Mouse (Mus musculus): Measurements from ENCODE around the gene Tor3a. TPM values are rescaled to one million over a fixed set of nuclear protein-coding genes. Genes with fewer than 3 reads are reported as not detected.
A peak's percentile ranks its signal among the peaks of the same experiment; 100 is the strongest.

Gene Tor3a
- polyA plus RNA-seq, 1 experiment from 2014 or later, result 10.0 TPM

- no peak overlapping the region for H3K27ac ChIP-seq (replicated peaks; ENCODE audit: low read depth, low read length)
- H3K27me3 ChIP-seq (replicated peaks; ENCODE audit: control insufficient read depth, insufficient read depth, low read length), result no peaks in the 10 kb centered on the region
- H3K4me3 ChIP-seq (ENCODE audit: low read depth, low read length), result no peak overlapping the region
- H3K4me1 ChIP-seq (ENCODE audit: control insufficient read depth, insufficient read depth, low read length), result peaks cover 13% of the 10 kb centered on the region; the same call in 1 of the 2 replicates
- DNase-seq (ENCODE audit: low spot score), result no peak
- H3K9me3 ChIP-seq (ENCODE audit: control insufficient read depth, low read length), result no peaks in the 10 kb centered on the region
- ATAC-seq (ENCODE audit: low read depth), result no peak
- peaks cover 48% of the 10 kb centered on the region for H3K36me3 ChIP-seq (ENCODE audit: control insufficient read depth, insufficient read depth, low read length)
- 74% methylated on average over 4 of the region's 4 CpGs for WGBS
- H3K9ac ChIP-seq (ENCODE audit: low read depth, low read length), result no peak overlapping the region
- H3K4me2 ChIP-seq (ENCODE audit: low read depth, low read length), result no peak overlapping the region
These were observed 33.6 kb downstream of the Tor3a start for GRCm38 (mm10) chr1:156640577-156640976.

- Histone ChIP-seq H3K27me3 (replicated peaks; ENCODE audit: control insufficient read depth, insufficient read depth, low read length) (no peaks in the 10 kb centered on the region), H3K9me3 (ENCODE audit: control insufficient read depth, low read length) (no peaks in the 10 kb centered on the region), H3K4me2 (ENCODE audit: low read depth, low read length) (no peak overlapping the region), H3K4me1 (ENCODE audit: control insufficient read depth, insufficient read depth, low read length) (peaks cover 10% of the 10 kb centered on the region; the same call in 1 of the 2 replicates), H3K27ac (replicated peaks; ENCODE audit: low read depth, low read length) (no peak overlapping the region), H3K36me3 (ENCODE audit: control insufficient read depth, insufficient read depth, low read length) (peaks cover 60% of the 10 kb centered on the region), H3K9ac (ENCODE audit: low read depth, low read length) (no peak overlapping the region), H3K4me3 (ENCODE audit: low read depth, low read length) (no peak overlapping the region)
- 68% methylated on average over 5 of the region's 5 CpGs for WGBS
- DNase-seq (ENCODE audit: low spot score) (no peak), ATAC-seq (ENCODE audit: low read depth) (no peak)
These were observed 34.7 kb downstream of the Tor3a start for GRCm38 (mm10) chr1:156639455-156639854.

GRCm38 (mm10) chr1:156635148-156635547 is 39.0 kb downstream of the Tor3a start:
- DNase-seq (ENCODE audit: low spot score) (no peak), ATAC-seq (ENCODE audit: low read depth) (no peak)
- Histone ChIP-seq H3K9ac (ENCODE audit: low read depth, low read length) (no peak overlapping the region), H3K27me3 (replicated peaks; ENCODE audit: control insufficient read depth, insufficient read depth, low read length) (no peaks in the 10 kb centered on the region), H3K9me3 (ENCODE audit: control insufficient read depth, low read length) (no peaks in the 10 kb centered on the region), H3K36me3 (ENCODE audit: control insufficient read depth, insufficient read depth, low read length) (peaks cover 70% of the 10 kb centered on the region), H3K4me2 (ENCODE audit: low read depth, low read length) (no peak overlapping the region), H3K4me1 (ENCODE audit: control insufficient read depth, insufficient read depth, low read length) (no peaks in the 10 kb centered on the region), H3K27ac (replicated peaks; ENCODE audit: low read depth, low read length) (no peak overlapping the region), H3K4me3 (ENCODE audit: low read depth, low read length) (no peak overlapping the region)
- 80% methylated on average over 2 of the region's 2 CpGs for WGBS

DNA sequence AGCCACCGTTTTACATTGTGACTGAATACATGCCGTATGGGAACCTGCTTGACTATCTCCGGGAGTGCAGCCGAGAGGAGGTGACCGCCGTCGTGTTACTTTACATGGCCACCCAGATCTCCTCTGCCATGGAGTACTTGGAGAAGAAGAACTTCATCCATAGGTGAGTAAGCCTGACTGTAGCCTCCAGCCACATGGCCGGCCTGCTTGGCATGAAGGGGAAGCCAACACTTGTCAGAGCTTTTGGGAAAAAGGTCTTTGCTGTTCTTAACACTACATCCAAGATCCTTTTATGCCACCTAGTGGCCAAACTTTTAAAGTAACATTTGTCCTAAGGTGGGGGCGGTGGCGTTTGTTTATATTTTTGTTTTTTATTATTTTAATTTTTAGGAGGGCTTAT is 41.1 kb downstream of the Tor3a start:
- ATAC-seq (ENCODE audit: low read depth), result peak; percentile 44; the same call in 1 of the 2 replicates
- 79% methylated on average over 10 of the region's 10 CpGs for WGBS
- no peaks in the 10 kb centered on the region for H3K27me3 ChIP-seq (replicated peaks; ENCODE audit: control insufficient read depth, insufficient read depth, low read length)

DNA sequence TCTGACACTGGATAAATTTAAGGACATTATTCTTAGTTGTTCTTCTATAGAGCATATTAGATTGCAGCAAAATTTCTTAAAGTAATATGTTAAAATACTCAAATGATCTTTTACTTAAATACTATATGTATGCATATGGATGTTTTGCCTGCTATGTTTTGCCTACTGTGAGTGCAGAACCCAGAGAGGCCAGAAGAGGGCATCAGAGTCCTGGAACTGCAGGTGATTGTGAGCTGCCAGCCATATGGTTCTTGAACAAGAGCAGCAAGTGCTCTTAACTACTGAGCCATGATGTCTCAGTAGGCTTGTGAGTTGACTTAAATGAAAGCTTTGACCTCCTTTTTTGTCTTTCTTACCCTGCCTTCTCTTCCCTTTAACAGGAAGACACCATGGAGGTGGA is 43.2 kb downstream of the Tor3a start:
- H3K27me3 ChIP-seq (replicated peaks; ENCODE audit: control insufficient read depth, insufficient read depth, low read length), result no peaks in the 10 kb centered on the region
- H3K36me3 ChIP-seq (ENCODE audit: control insufficient read depth, insufficient read depth, low read length), result peaks cover 79% of the 10 kb centered on the region
- H3K9me3 ChIP-seq (ENCODE audit: control insufficient read depth, low read length), result no peaks in the 10 kb centered on the region
- no peak overlapping the region for H3K9ac ChIP-seq (ENCODE audit: low read depth, low read length)
- no peak overlapping the region for H3K4me3 ChIP-seq (ENCODE audit: low read depth, low read length)
- no peak overlapping the region for H3K4me2 ChIP-seq (ENCODE audit: low read depth, low read length)
- DNase-seq (ENCODE audit: low spot score) (no peak), ATAC-seq (ENCODE audit: low read depth) (no peak)
- H3K4me1 ChIP-seq (ENCODE audit: control insufficient read depth, insufficient read depth, low read length), result no peaks in the 10 kb centered on the region
- H3K27ac ChIP-seq (replicated peaks; ENCODE audit: low read depth, low read length), result no peak overlapping the region

More for the DNA sequence above, 41.1 kb downstream of the Tor3a start:
- no peaks in the 10 kb centered on the region for H3K9me3 ChIP-seq (ENCODE audit: control insufficient read depth, low read length)
- H3K4me3 ChIP-seq (ENCODE audit: low read depth, low read length), result no peak overlapping the region
- peak; percentile 83 for DNase-seq (ENCODE audit: low spot score)
- no peak overlapping the region for H3K9ac ChIP-seq (ENCODE audit: low read depth, low read length)
- H3K27ac ChIP-seq (replicated peaks; ENCODE audit: low read depth, low read length), result no peak overlapping the region
- peaks cover 76% of the 10 kb centered on the region for H3K36me3 ChIP-seq (ENCODE audit: control insufficient read depth, insufficient read depth, low read length)
- no peak overlapping the region for H3K4me2 ChIP-seq (ENCODE audit: low read depth, low read length)
- H3K4me1 ChIP-seq (ENCODE audit: control insufficient read depth, insufficient read depth, low read length), result no peaks in the 10 kb centered on the region

DNA sequence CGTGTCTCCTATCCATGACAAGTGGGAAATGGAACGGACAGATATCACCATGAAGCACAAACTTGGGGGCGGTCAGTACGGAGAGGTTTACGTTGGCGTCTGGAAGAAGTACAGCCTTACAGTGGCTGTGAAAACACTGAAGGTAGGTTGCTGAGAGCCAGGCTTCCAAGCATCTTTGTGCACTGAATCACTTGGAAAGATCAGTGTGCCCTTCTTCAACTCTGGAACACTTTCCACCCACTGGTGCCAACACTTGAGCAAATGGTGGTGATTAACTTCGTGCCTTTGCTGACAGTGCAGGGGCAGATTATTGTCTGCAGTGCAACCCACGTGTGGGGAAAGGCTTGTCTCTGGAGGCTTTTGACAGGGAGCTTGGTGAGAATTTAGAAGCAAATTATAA is 44.2 kb downstream of the Tor3a start:
- Histone ChIP-seq H3K27me3 (replicated peaks; ENCODE audit: control insufficient read depth, insufficient read depth, low read length) (no peaks in the 10 kb centered on the region), H3K36me3 (ENCODE audit: control insufficient read depth, insufficient read depth, low read length) (peaks cover 78% of the 10 kb centered on the region), H3K4me3 (ENCODE audit: low read depth, low read length) (no peak overlapping the region), H3K27ac (replicated peaks; ENCODE audit: low read depth, low read length) (no peak overlapping the region), H3K4me1 (ENCODE audit: control insufficient read depth, insufficient read depth, low read length) (no peaks in the 10 kb centered on the region), H3K9me3 (ENCODE audit: control insufficient read depth, low read length) (no peaks in the 10 kb centered on the region), H3K4me2 (ENCODE audit: low read depth, low read length) (no peak overlapping the region), H3K9ac (ENCODE audit: low read depth, low read length) (no peak overlapping the region)
- ATAC-seq (ENCODE audit: low read depth), result no peak
- DNase-seq (ENCODE audit: low spot score), result no peak
- WGBS, result 94% methylated on average over 8 of the region's 8 CpGs

DNA sequence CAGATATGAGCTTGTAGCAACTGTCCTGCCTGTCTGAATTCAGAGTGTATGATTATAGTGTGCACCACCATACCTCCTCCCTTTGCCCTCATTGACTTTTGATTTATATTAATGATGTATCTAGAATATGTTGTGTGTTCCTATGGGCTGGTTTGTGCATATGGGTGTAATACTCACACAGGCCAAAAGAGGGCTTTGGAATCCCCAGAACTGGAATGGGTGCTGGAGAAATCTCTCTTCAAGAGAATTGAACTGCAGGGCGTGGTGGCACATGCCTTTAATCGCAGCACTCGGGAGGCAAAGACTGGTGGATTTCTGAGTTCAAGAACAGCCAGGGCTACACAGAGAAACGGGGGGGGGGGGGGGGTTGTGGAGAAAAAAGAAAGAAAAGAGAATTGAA is 47.4 kb downstream of the Tor3a start:
- Histone ChIP-seq H3K9ac (ENCODE audit: low read depth, low read length) (no peak overlapping the region), H3K4me2 (ENCODE audit: low read depth, low read length) (no peak overlapping the region), H3K4me1 (ENCODE audit: control insufficient read depth, insufficient read depth, low read length) (no peaks in the 10 kb centered on the region), H3K27me3 (replicated peaks; ENCODE audit: control insufficient read depth, insufficient read depth, low read length) (no peaks in the 10 kb centered on the region), H3K9me3 (ENCODE audit: control insufficient read depth, low read length) (no peaks in the 10 kb centered on the region), H3K36me3 (ENCODE audit: control insufficient read depth, insufficient read depth, low read length) (peaks cover 65% of the 10 kb centered on the region), H3K4me3 (ENCODE audit: low read depth, low read length) (no peak overlapping the region), H3K27ac (replicated peaks; ENCODE audit: low read depth, low read length) (no peak overlapping the region)
- DNase-seq (ENCODE audit: low spot score) (no peak), ATAC-seq (ENCODE audit: low read depth) (no peak)
- WGBS, result 89% methylated on average over 4 of the region's 4 CpGs

GRCm38 (mm10) chr1:156624231-156624630 is 49.9 kb downstream of the Tor3a start:
- WGBS, result 63% methylated on average over 1 of the region's 1 CpGs
- Histone ChIP-seq H3K4me3 (ENCODE audit: low read depth, low read length) (no peak overlapping the region), H3K9ac (ENCODE audit: low read depth, low read length) (no peak overlapping the region), H3K36me3 (ENCODE audit: control insufficient read depth, insufficient read depth, low read length) (peaks cover 42% of the 10 kb centered on the region), H3K4me1 (ENCODE audit: control insufficient read depth, insufficient read depth, low read length) (no peaks in the 10 kb centered on the region), H3K27me3 (replicated peaks; ENCODE audit: control insufficient read depth, insufficient read depth, low read length) (no peaks in the 10 kb centered on the region), H3K4me2 (ENCODE audit: low read depth, low read length) (no peak overlapping the region), H3K9me3 (ENCODE audit: control insufficient read depth, low read length) (no peaks in the 10 kb centered on the region), H3K27ac (replicated peaks; ENCODE audit: low read depth, low read length) (no peak overlapping the region)
- ATAC-seq (ENCODE audit: low read depth) (no peak), DNase-seq (ENCODE audit: low spot score) (no peak)

DNA sequence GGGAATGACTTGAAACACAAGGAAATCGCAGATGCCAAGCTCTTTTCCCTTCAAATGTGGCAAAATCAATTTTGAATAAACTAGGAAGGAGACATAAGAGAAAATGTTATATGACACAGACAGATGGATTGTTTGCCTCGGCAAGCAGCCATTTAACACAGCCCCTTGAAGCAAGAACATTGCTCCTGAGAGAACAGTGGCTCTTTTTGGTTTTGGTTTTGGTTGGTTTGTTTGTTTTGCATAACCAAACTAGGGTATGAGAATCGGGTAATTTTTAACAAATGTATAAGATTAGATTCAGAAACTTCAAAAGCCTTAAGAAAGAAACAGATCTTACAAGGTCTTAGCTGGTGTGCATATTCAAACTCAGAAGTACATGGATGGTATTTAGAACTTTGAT is 53.2 kb downstream of the Tor3a start:
- no peaks in the 10 kb centered on the region for H3K9me3 ChIP-seq (ENCODE audit: control insufficient read depth, low read length)
- no peak overlapping the region for H3K4me3 ChIP-seq (ENCODE audit: low read depth, low read length)
- peaks cover 26% of the 10 kb centered on the region for H3K36me3 ChIP-seq (ENCODE audit: control insufficient read depth, insufficient read depth, low read length)
- no peak for ATAC-seq (ENCODE audit: low read depth)
- WGBS, result 64% methylated on average over 3 of the region's 3 CpGs
- H3K27me3 ChIP-seq (replicated peaks; ENCODE audit: control insufficient read depth, insufficient read depth, low read length), result no peaks in the 10 kb centered on the region
- DNase-seq (ENCODE audit: low spot score), result no peak
- no peak overlapping the region for H3K4me2 ChIP-seq (ENCODE audit: low read depth, low read length)
- H3K27ac ChIP-seq (replicated peaks; ENCODE audit: low read depth, low read length), result no peak overlapping the region
- H3K9ac ChIP-seq (ENCODE audit: low read depth, low read length), result no peak overlapping the region
- H3K4me1 ChIP-seq (ENCODE audit: control insufficient read depth, insufficient read depth, low read length), result peaks cover 6% of the 10 kb centered on the region
